Mouse (Mus musculus) kidney, adult 8-10 months (tissue): Measurements from ENCODE around the gene Npm1.

Source experiments
- DNase-seq, 2 experiments: peaks; one replicate each; pipeline ENCODE4 v3.0.0; 2022

The Npm1 gene

DNA sequence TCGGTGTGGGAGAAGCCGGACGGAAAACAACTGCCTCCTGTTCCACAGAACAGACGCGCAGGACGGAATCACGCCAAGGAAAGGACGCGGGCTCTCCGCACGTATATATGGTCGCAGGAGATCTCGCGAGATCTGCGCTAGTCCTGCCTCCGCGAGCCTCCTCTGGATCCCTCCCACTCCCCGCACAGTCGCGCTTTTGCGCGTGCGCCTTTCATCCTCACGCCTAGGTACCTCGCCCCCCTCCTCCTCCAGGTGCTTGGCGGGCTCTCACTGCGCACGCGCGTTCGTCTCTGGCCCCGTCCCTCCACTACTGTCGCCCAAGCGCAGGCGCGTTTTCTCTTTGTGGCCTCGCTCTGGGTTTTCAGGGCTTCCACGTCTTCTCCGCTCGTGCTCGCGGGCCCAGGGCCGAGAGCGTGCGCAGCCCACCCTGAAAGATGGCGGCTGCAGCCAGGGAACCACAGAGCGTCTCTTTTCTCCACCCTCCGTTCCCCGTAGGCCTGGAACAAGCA, at the start of gene Npm1:
Npm1 (minus strand) TSS at position 209 of the 509 bp plus-strand sequence.
- peak; percentile 99 for DNase-seq

GRCm38 (mm10) chr11:33207411-33207810, 44.4 kb upstream of the Npm1 start:
- DNase-seq = no peak

DNA sequence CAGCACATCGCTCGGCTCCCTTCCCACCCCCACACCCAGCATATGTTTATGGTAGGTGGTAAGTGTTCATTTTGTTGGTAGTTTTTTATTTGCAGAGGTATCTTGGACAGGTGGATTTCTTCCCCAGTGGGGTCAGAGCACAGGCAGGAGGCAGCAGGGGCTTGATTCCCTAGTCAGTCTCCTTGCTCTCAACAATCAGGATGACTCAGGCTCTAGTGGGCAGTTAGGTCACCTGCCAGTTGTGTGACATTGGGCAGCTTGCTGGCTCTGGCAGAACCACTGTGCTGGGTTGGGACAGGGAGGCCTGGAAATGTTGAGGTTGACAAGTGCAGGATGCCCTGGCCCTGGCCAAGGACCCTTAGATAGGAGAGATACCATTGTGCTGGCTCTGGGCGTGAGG, 42.0 kb upstream of the Npm1 start:
- DNase-seq = no peak

DNA sequence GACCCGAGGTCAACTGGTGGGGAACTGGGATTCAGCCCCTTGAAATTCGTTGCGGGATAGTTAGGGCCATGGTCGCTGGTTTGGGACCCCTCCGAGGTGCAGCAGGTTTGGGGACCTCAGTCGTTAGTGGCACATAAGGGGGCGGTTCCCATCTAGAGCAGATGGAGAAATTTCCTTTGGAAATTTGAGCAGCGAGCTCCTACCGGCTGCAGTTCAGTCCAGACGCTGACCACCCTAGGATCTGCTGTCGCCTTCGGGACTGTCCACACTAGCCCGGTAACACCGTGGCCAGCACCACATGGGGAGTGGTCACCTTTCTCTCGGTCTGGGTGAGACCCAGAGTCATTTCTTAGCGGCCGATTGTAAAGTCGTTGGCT, 41.3 kb upstream of the Npm1 start:
- no peak for DNase-seq

DNA sequence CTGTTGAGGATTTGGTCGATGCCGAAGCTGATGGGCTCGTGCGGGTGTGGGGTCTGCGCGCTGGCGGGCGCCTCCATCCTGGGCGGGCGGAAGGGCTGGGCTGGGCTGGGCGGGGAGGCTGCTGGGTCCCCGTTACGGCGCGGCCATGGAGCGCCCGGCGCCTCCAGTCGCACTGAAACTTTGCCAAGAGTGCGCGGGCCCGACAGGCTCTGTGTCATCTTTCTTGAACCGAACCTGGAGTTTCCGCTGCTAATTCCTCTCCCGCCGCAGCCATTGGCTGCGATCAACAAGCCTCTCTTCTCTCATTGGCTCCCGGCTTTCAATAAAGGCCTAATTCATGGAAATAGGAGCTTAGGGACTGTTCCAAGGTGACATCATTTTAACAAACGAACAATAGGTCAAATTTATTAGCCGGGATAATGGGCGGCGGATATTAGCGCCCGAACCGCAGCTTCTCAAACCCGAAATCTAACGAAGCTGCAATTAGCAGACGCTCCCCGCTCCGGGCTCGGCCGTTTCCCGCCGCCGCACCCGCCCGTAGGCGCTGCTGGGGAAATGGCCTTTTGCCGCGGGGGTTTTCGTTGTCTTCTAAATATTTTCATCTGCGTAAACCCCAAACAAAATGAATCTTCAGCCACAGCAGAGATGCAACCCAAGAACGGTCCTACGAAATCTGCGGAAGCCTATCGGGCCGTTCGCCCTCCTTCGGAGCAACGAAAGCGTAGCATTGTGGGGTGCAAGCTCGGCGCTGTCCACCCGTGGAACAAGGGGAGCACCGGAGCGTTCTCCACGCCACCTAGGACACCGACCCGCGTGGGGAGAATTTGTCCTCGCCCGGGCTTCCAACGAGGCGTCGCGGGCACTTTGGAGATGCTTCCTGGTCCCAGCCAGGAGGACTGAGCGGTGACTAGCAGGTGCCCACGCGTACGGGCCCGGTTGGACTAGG, 40.6 kb upstream of the Npm1 start, which contains the start of gene Tlx3:
Tlx3 (minus strand) TSS at position 207 of the 946 bp plus-strand sequence.
- DNase-seq = peak in 1 of 2 experiments; percentile 9

DNA sequence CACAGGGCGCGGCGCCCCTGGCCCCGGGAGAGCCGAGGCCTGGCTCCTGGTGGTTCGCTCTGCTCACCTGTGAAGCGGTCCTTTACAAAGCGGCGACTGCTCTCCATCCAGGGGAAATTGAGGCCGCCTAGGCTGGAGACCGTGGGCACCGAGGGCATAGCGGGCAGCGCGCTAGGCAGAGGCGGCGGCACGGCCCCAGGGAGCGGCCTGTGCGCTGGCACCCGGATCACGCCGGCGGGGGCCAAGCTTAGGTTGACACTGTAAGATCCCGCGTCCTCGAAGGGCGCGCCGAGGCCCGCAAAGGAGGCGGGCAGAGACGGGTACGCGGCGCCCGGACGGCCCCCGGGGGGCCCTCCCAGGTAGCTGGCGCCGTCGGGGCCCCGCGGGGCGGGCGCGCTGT, 40.0 kb upstream of the Npm1 start:
- no peak for DNase-seq

DNA sequence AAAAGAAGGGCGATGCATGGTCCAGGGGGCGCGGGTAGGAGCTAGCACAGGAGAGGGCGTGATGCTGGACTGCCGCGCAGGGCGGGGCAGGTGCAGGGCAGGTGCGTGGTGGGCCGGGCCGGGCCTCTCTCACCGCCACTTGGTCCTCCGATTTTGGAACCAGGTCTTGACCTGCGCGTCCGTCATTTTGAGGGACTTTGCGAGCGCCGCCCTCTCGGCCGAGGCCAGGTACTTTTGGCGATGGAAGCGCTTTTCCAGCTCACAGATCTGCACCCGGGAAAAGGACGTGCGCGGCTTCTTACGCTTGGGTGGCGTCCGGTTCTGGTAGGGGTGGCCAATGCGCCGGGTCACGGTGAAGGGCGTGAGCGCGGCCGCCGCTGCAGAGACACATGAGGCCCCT, 39.3 kb upstream of the Npm1 start:
- DNase-seq = no peak

DNA sequence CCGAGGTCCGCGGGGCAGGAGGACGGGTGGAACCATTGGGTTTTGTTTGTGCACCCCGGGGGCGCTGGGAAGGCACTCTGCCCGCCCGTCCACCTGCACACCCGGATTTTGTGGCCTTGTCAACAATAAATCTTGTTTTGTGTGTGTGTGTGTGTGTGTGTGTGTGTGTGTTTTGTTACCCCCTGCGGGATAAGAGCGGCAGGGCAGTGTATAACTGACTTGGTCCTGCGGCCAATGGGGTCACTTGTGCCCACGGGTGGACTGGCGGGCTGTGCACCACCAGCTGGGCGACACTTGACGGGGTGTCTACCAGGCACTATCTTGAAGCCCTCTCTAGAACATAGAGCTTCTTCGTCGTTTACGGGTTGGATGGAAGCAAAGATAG, 38.6 kb upstream of the Npm1 start:
- no peak for DNase-seq

GRCm38 (mm10) chr11:33200764-33201625, 38.0 kb upstream of the Npm1 start:
- DNase-seq = peak in 1 of 2 experiments; percentile 4

DNA sequence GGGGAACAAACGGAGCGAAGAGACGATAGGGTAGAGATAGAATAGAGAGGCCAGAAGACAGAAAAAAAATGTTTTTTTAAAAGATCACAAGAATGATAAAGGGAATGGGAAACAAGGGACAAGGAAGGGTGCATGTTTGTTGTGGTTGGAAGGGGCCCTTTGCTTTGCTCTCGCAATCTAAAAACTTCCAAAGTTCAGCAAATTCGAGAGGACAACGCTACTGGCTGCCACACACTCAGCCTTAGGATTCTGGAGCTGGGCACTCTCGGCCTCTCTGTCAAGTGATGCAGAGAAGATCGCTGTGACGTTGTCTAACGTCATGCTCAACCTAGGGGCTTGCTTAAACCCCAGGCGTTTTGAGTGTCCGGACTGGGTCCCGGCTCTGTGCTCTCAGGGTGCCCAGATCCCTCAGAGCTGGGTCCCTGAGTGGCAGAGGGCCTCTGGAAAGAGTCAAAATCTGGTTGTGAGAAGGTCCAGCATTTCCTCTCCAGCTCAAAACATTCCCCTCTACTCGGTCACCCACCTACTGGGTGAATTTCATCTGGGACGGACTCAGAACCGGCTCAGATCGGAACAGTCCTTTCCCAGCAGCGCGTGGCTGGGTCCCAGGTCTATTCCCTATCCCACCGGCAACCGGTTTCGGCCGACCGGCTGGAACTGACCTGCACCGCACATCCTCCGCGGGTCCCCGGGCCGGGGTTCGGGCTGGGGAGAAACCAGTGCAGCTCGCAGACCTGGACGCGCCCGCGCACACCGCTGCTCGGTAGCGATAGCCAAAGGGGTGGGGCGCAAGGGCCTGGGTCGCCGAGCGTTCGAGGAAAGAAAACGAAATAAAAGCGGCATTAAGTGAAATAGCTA, 37.1 kb upstream of the Npm1 start:
- peak in 1 of 2 experiments; percentile 15 for DNase-seq

DNA sequence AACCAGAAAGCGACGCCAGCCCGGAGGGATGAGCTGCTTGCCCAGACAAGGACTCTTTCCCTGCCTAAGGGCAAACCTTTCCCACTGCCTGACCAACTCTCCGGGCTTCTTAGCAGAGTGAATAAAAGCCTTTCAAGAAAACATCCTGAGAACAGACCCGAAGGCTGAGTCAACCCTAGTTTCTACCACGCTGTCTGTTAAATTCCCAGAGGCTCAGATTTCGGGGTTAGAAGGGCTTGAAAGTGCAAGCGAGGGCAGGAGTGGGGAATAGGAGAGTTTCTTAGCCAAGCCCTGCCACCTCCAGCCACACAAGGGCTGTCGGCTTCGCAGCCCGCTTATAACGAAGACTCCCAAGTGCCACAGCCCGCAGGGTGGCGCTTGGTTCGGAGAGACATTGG, 36.1 kb upstream of the Npm1 start:
- DNase-seq = no peak

DNA sequence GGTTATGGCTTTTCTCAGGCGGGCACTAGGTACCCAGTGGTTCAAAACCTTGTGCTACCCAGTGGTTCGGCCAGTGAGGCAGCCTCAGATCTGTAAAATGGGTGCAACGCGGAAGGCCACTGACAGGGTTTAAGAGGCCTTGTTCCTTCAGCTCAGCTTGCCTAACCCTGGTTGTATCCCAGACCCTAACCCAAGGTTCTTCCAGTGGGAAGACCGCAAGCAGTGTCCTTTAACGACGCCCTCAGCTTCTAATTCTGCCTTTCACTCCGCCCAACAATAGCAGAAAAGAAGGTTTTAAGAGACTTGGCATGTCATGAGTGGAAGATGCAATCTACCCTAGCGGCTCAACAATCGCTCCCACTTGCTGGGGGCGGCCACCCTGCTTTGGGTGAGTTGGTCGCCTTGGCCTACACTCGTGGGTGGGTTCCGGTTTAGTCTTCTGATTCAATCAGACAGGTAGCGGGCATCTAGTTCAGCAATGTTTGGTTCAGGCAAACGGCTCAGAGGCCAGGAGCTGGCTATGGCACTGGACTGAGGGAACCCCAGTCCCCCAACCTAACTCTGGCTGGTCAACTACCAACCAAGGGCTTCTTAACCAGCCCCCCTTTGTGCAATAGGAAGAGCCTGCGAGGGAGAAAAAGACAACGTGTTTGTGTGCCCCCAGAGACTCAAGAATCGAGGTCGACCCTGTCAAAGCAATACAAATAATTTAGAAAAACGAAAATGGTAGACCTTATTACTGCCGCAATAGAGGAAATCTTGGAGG, 35.5 kb upstream of the Npm1 start:
- DNase-seq = no peak

GRCm38 (mm10) chr11:33197673-33198072, 34.7 kb upstream of the Npm1 start:
- DNase-seq = no peak

DNA sequence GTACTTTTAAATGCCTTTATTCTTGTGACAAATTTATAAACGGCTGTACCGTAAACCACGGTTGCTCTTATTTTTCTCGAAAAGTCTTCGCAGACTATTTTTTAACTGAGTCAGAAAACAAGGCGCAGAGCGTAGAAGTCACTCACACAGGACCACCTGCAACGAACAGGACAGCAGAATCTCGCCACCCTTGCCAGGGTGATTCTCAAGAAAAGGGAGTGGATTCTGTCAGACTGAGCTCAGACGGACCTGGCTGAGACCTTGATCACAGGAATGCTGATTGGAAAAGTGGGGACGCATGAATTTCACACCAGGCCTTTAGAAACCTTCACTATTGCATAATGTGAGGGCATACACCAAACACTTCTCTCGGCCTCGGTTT, 34.1 kb upstream of the Npm1 start:
- DNase-seq = no peak

- DNase-seq = no peak
Measured at GRCm38 (mm10) chr11:33196447-33197132, 33.6 kb upstream of the Npm1 start.

- no peak for DNase-seq
Measured at GRCm38 (mm10) chr11:33195531-33196446, 32.8 kb upstream of the Npm1 start.

GRCm38 (mm10) chr11:33195061-33195460, 32.1 kb upstream of the Npm1 start:
- no peak for DNase-seq

DNA sequence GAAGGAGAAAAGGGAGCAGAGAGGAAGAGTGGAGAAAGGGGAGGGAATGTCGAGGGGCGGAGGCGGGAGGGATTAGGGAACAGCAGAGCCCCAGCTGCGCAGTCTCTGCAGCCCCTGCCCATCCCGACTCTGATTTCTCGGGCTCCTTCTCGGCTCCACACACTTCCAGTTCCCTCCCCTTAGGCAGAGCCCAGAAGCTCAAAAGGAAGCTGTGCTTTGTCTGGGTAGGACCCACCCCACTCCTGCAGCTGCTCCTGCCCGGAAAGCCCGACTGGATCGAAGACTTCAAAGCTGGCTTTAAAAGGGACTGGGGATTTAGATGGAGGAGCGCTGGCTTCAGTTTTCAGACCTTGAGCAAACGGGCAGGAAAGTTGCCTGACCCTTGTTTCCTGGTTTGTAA, 30.7 kb upstream of the Npm1 start:
- DNase-seq = no peak

GRCm38 (mm10) chr11:33181804-33182203, 18.8 kb upstream of the Npm1 start:
- DNase-seq = no peak

DNA sequence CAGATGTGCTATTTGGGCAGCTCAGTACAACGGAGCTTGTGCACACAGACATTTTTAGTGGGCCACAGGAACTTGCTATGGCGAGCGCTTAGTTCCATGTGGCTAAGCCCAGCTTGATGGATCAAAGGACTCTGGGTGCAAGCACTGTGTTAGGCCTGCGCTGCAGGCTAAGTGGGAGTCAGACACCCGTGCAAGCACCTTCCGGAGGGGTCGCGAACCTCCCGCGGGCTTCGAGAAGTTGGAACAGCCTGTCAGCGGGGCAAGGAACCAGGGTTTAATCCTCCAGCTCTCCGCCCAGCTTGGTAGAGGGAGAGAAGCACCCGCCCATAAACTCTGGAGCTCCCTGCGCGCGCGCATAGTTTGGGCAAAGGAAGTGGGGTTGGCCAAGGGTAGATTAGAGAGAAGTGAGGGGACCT, 17.7 kb upstream of the Npm1 start:
- DNase-seq = no peak
